Mouse (Mus musculus) olfactory bulb, adult 2 months (tissue): ENCODE data around the gene Dcdc2a.

Experiments used
- CTCF ChIP-seq: fragments of 200-500 bp; IDR thresholded peaks from 2 replicates; pipeline ENCODE4 v1.5.1; 2012; ENCODE audit warnings: low read depth, mild to moderate bottlenecking, low read length, moderate library complexity; ENCODE audit not compliant: insufficient read depth
- POLR2A ChIP-seq: fragments of 200-500 bp; IDR thresholded peaks from 2 replicates; pipeline ENCODE4 v1.6.1; 2012; ENCODE audit warnings: mild to moderate bottlenecking, low read depth, low read length, moderate library complexity; ENCODE audit not compliant: insufficient read depth

DNA sequence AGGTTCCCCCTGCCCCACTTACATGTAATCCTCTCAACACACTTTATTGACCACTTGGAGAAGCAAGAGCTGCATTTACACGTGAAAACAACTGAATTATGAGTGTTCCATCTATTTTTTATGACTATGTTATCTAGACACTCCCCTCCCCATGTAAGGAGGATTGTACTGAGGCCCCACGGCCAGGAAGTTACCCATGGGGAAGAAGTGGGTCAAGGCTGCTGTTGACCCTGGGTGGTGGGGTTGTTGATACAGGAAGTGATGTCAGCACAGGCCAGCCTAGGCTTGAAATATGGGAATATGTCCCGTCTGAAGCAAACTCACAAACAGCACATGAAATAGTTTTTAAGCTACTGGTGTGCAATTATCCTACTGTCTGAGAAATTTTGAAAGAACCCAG lies 144.1 kb downstream of the Dcdc2a start:
- TF ChIP-seq POLR2A (no peak), CTCF (no peak)
